Mouse (Mus musculus) G1E (cell line): Measurements from ENCODE around the gene Myh10.

Source experiments
- CTCF ChIP-seq: IDR thresholded peaks from 2 replicates; pipeline ENCODE4 v1.5.1; 2012; ENCODE audit warnings: low read depth, low read length, inconsistent platforms, mixed read lengths
- GATA1 ChIP-seq: IDR thresholded peaks from 2 replicates; pipeline ENCODE4 v1.6.1; 2012; ENCODE audit warnings: borderline replicate concordance, low read length, inconsistent platforms, mixed read lengths
- GATA2 ChIP-seq: IDR thresholded peaks from 2 replicates; pipeline ENCODE4 v1.6.1; 2012; ENCODE audit warnings: low read depth, low read length, inconsistent platforms, borderline replicate concordance
- POLR2AphosphoS5 ChIP-seq: IDR thresholded peaks from 2 replicates; pipeline ENCODE4 v1.6.1; 2012; ENCODE audit warnings: low read depth, low read length, inconsistent platforms; ENCODE audit not compliant: insufficient replicate concordance
- TAL1 ChIP-seq: conservative IDR thresholded peaks from 2 replicates; pipeline ENCODE4 v1.6.1; 2012; ENCODE audit warnings: low read depth, low read length, inconsistent platforms, mixed read lengths

GRCm38 (mm10) chr11:68692693-68693446, 1.5 kb downstream of the Myh10 start:
- TF ChIP-seq CTCF (no peak), GATA1 (no peak), POLR2AphosphoS5 (no peak), TAL1 (no peak), GATA2 (no peak)
